Mouse (Mus musculus) E14TG2a.4 (cell line): ENCODE measurements around the gene Sirt2.

Experiments
- H3K27me3 ChIP-seq: 2 replicates; pipeline ENCODE4 v1.6.1; 2014; ENCODE audit warnings: low read length, control low read depth; ENCODE audit not compliant: insufficient read depth
- H3K36me3 ChIP-seq: 2 replicates; pipeline ENCODE4 v1.6.1; 2014; ENCODE audit warnings: low read length, control low read depth; ENCODE audit not compliant: insufficient read depth
- H3K4me1 ChIP-seq: replicated peaks from 2 replicates; pipeline ENCODE4 v1.6.1; 2014; ENCODE audit warnings: low read depth, low read length, control low read depth
- H3K4me3 ChIP-seq: replicated peaks from 2 replicates; pipeline ENCODE4 v1.5.1; 2014; ENCODE audit warnings: mild to moderate bottlenecking, low read length
- H3K9me3 ChIP-seq: 2 replicates; pipeline ENCODE4 v1.6.1; 2014; ENCODE audit warnings: low read length, control low read depth
- CTCF ChIP-seq: conservative IDR thresholded peaks from 2 replicates; pipeline ENCODE4 v1.5.1; 2014; ENCODE audit warnings: low read length
- NANOG ChIP-seq: IDR thresholded peaks from 2 replicates; pipeline ENCODE4 v1.6.1; 2014; ENCODE audit warnings: borderline replicate concordance, low read length, mixed read lengths
- POU5F1 ChIP-seq: IDR thresholded peaks from 2 replicates; pipeline ENCODE4 v1.6.1; 2014; ENCODE audit warnings: low read length, borderline replicate concordance

Sirt2 gene

GRCm38 (mm10) chr7:28807641-28808220 lies 41.2 kb downstream of the Sirt2 start:
- Histone ChIP-seq H3K36me3 (peaks cover 12% of the 10 kb centered on the region), H3K9me3 (no peaks in the 10 kb centered on the region), H3K4me3 (peak overlapping the region; percentile 89), H3K27me3 (no peaks in the 10 kb centered on the region), H3K4me1 (peaks cover 50% of the 10 kb centered on the region)
- no peak for TF ChIP-seq POU5F1
- no peak for TF ChIP-seq NANOG
- no peak for TF ChIP-seq CTCF

DNA sequence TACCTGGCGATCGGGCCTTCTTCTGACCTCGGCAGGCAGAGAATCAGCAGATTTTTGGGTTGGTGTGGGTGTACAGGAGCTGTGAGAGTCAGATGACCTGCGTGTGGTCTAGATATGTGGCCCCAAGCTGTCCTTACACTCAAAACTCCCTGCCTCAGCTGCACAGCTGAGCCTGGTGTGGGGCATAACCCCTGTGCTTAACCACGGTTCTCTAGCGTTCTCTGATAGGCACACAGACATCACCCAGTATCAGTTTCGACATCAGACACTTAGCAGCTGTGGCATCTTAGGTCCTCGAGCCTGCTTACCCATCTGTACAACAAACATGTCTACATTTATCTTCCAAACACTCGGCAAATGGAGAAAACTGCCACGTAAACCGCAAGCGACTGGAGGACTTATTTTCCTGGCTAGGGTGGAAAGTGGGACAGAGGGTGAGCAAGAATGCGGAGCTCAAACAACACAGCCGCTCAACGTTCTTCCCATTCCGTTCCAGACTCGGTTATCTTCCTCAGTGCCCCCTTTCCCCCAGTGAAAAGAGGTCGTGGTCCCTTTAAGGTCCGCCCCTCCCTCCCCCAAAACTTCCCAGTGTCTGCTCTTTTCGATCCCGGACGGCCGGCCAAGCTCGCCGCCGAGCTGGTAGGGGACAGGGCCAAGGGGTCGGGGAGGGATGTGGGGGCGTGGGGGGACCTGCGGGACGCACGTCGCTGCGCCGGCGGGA lies 41.8 kb downstream of the Sirt2 start, which contains the start of gene Hnrnpl:
TSS of gene Hnrnpl (plus strand) at position 321 of the 721 bp plus-strand sequence.
- peaks cover 19% of the 10 kb centered on the region for H3K36me3 ChIP-seq
- TF ChIP-seq POU5F1, result no peak
- no peak for TF ChIP-seq CTCF
- TF ChIP-seq NANOG, result no peak
- H3K9me3 ChIP-seq, result no peaks in the 10 kb centered on the region

GRCm38 (mm10) chr7:28808957-28809393 lies 42.4 kb downstream of the Sirt2 start:
- TF ChIP-seq CTCF, result no peak
- no peak for TF ChIP-seq NANOG
- no peak for TF ChIP-seq POU5F1
- Histone ChIP-seq H3K4me1 (peaks cover 51% of the 10 kb centered on the region), H3K36me3 (peaks cover 25% of the 10 kb centered on the region)

More for the DNA sequence above, 41.8 kb downstream of the Sirt2 start, which contains the start of gene Hnrnpl:
- Histone ChIP-seq H3K4me1 (peaks cover 51% of the 10 kb centered on the region), H3K4me3 (peak within 1 kb of the TSS; percentile 89), H3K27me3 (no peaks in the 10 kb centered on the region)

DNA sequence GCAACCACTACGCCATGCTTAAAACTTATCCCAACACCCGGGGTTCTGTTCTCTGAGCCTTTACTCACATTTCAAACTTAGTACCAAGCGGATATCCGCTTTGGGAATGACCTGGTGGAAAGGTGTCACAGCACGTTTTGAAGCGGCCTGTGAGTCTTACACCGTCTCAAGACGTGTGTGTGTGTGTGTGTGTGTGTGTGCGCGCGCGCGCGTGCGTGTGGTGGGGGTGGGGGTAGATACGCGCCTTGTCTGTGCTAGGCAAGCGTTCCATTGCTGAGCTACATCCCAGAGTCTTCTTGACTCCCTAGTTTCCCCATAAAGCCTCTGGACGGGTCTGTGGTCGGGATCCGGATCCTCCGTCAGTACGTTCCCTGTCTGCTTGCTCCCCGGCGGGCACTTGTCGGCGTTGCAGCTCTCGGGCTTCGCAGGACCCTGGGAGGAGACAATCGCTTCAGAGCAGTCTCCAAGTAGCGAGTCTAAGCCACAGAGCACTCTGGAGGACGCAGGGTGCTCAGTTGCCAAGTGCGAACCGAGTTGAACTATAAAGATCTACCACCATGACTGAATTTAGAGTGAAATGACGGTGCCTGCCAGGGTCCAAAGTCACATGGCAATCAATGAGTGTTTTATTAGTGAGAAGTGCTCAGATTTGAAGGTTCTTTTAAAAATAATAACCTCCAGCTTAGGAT lies 43.0 kb downstream of the Sirt2 start:
- no peaks in the 10 kb centered on the region for H3K9me3 ChIP-seq
- H3K36me3 ChIP-seq, result peaks cover 31% of the 10 kb centered on the region
- H3K4me3 ChIP-seq, result peak overlapping the region; percentile 89
- H3K27me3 ChIP-seq, result no peaks in the 10 kb centered on the region
- TF ChIP-seq NANOG, result no peak
- TF ChIP-seq POU5F1, result no peak
- no peak for TF ChIP-seq CTCF
- peaks cover 52% of the 10 kb centered on the region for H3K4me1 ChIP-seq

More at GRCm38 (mm10) chr7:28808957-28809393, 42.4 kb downstream of the Sirt2 start:
- no peaks in the 10 kb centered on the region for H3K9me3 ChIP-seq
- H3K27me3 ChIP-seq, result no peaks in the 10 kb centered on the region
- peak overlapping the region; percentile 89 for H3K4me3 ChIP-seq

GRCm38 (mm10) chr7:28810107-28811066 lies 43.9 kb downstream of the Sirt2 start:
- peak overlapping the region; percentile 89 for H3K4me3 ChIP-seq
- H3K27me3 ChIP-seq, result no peaks in the 10 kb centered on the region
- TF ChIP-seq NANOG (no peak), POU5F1 (no peak), CTCF (no peak)
- H3K9me3 ChIP-seq, result no peaks in the 10 kb centered on the region
- peaks cover 39% of the 10 kb centered on the region for H3K36me3 ChIP-seq
- H3K4me1 ChIP-seq, result peaks cover 54% of the 10 kb centered on the region

- no peaks in the 10 kb centered on the region for H3K9me3 ChIP-seq
- H3K27me3 ChIP-seq, result no peaks in the 10 kb centered on the region
- peaks cover 47% of the 10 kb centered on the region for H3K36me3 ChIP-seq
- H3K4me3 ChIP-seq, result peak overlapping the region; percentile 89
- peaks cover 55% of the 10 kb centered on the region for H3K4me1 ChIP-seq
- TF ChIP-seq NANOG, result no peak
- no peak for TF ChIP-seq POU5F1
- TF ChIP-seq CTCF, result no peak
Observed at GRCm38 (mm10) chr7:28811228-28811627, 44.7 kb downstream of the Sirt2 start.

DNA sequence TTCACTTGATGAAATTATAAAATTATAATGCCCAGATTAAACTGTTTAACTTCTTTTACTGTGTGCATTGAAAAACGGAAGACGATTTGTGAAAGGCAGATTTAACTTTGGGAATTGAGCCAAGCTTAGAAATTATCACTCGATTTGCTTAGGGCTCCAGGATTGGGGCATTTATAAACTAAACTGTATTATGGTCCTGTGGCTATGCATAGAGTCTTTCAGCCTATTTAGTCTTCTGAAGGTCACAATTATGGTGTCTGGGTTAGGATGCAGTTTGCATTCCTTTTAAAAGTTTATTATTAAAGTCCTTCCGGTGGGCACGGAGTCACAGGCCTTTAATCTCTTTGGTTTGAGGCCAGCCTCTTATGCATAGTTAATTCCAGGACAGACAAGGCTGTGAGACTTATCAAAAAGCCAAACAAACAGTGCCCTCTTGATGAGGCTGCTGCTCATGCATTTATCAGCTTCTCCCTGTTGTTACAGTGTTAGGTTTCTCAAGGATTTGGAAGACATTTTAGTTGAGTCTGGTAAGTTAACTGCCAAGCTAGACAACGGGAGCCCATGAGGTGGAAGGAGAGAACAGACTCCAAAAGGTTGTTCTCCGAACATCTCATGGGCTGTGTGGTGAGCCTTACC lies 45.2 kb downstream of the Sirt2 start:
- Histone ChIP-seq H3K4me3 (peak overlapping the region; percentile 89), H3K36me3 (peaks cover 53% of the 10 kb centered on the region), H3K27me3 (no peaks in the 10 kb centered on the region), H3K4me1 (peaks cover 58% of the 10 kb centered on the region), H3K9me3 (no peaks in the 10 kb centered on the region)
- TF ChIP-seq CTCF (no peak), NANOG (no peak), POU5F1 (no peak)
